Mouse (Mus musculus) myocyte (in vitro differentiated cells): ENCODE measurements around the gene Htr2a. TPM values are rescaled to one million over a fixed set of nuclear protein-coding genes. Genes with fewer than 3 reads are reported as not detected.

ENCODE experiments used
- H3K27me3 ChIP-seq: one replicate; pipeline ENCODE4 v1.6.1; 2011; ENCODE audit not compliant: control insufficient read depth, insufficient read depth, insufficient read length
- H3K36me3 ChIP-seq: one replicate; pipeline ENCODE4 v1.6.1; 2011; ENCODE audit not compliant: control insufficient read depth, insufficient read depth
- H3K4me2 ChIP-seq: one replicate; pipeline ENCODE4 v1.6.1; 2011; ENCODE audit warnings: low read depth, control low read depth
- H3K4me3 ChIP-seq: one replicate; pipeline ENCODE4 v1.5.1; 2011; ENCODE audit warnings: mild to moderate bottlenecking, control low read depth, moderate library complexity
- H3K79me2 ChIP-seq: one replicate; pipeline ENCODE4 v1.6.1; 2011; ENCODE audit not compliant: control insufficient read depth, insufficient read depth
- H3ac ChIP-seq: one replicate; pipeline ENCODE4 v1.6.1; 2011; ENCODE audit not compliant: control insufficient read depth, insufficient read length
- CEBPB ChIP-seq: IDR thresholded peaks from 2 replicates; pipeline ENCODE4 v1.6.1; 2011; ENCODE audit warnings: mild to moderate bottlenecking, moderate library complexity; ENCODE audit not compliant: poor library complexity, insufficient read depth, severe bottlenecking
- E2F4 ChIP-seq: IDR thresholded peaks from one replicate; pipeline ENCODE4 v1.6.1; 2011; ENCODE audit warnings: mild to moderate bottlenecking, control low read depth, moderate library complexity; ENCODE audit not compliant: insufficient read depth
- MAX ChIP-seq: IDR thresholded peaks from one replicate; pipeline ENCODE4 v1.6.1; 2011; ENCODE audit warnings: low read depth, mild to moderate bottlenecking, control low read depth
- MYOD1 ChIP-seq, 3 experiments: IDR thresholded peaks; one replicate each; pipeline ENCODE4 v1.6.1; 2011; ENCODE audit warnings: control low read depth in 2 of 3, low read depth in 2 of 3, mild to moderate bottlenecking in 2 of 3, moderate library complexity in 1 of 3; ENCODE audit not compliant: insufficient read length in 2 of 3, control insufficient read depth in 1 of 3
- MYOG ChIP-seq, 3 experiments: IDR thresholded peaks; one replicate each; pipeline ENCODE4 v1.6.1; 2011; ENCODE audit warnings: control low read depth in 2 of 3, low read depth in 2 of 3, mild to moderate bottlenecking in 2 of 3; ENCODE audit not compliant: insufficient read length in 2 of 3, control insufficient read depth in 1 of 3, insufficient read depth in 1 of 3
- POLR2A ChIP-seq: IDR thresholded peaks from one replicate; pipeline ENCODE4 v1.6.1; 2011; ENCODE audit warnings: low read depth, mild to moderate bottlenecking, control low read depth, moderate library complexity; ENCODE audit not compliant: insufficient read length
- POLR2AphosphoS2 ChIP-seq: IDR thresholded peaks from one replicate; pipeline ENCODE4 v1.6.1; 2011; ENCODE audit warnings: low read depth, control low read depth; ENCODE audit not compliant: insufficient read length
- REST ChIP-seq: IDR thresholded peaks from one replicate; pipeline ENCODE4 v1.6.1; 2011; ENCODE audit warnings: mild to moderate bottlenecking, control low read depth, moderate library complexity; ENCODE audit not compliant: insufficient read depth, insufficient read length
- SRF ChIP-seq: IDR thresholded peaks from one replicate; pipeline ENCODE4 v1.6.1; 2011; ENCODE audit warnings: low read depth; ENCODE audit not compliant: control insufficient read depth, insufficient read length
- TCF12 ChIP-seq: IDR thresholded peaks from one replicate; pipeline ENCODE4 v1.6.1; 2011; ENCODE audit warnings: mild to moderate bottlenecking, control low read depth; ENCODE audit not compliant: poor library complexity, insufficient read depth, severe bottlenecking
- TCF3 ChIP-seq: IDR thresholded peaks from one replicate; pipeline ENCODE4 v1.6.1; 2011; ENCODE audit warnings: low read depth, control low read depth; ENCODE audit not compliant: insufficient read length
- USF1 ChIP-seq: IDR thresholded peaks from one replicate; pipeline ENCODE4 v1.6.1; 2011; ENCODE audit warnings: low read depth, mild to moderate bottlenecking, control low read depth, moderate library complexity
- polyA plus RNA-seq: library from polyadenylated mRNA; unstranded; fragments of >200 nt; fragmentation: generic; extraction: Trizol; gene quantifications from one replicate; pipeline ENCODE4 v1.2.1, GENCODE M21; 2012; ENCODE audit warnings: missing spikeins

Htr2a gene
- not detected for polyA plus RNA-seq

DNA sequence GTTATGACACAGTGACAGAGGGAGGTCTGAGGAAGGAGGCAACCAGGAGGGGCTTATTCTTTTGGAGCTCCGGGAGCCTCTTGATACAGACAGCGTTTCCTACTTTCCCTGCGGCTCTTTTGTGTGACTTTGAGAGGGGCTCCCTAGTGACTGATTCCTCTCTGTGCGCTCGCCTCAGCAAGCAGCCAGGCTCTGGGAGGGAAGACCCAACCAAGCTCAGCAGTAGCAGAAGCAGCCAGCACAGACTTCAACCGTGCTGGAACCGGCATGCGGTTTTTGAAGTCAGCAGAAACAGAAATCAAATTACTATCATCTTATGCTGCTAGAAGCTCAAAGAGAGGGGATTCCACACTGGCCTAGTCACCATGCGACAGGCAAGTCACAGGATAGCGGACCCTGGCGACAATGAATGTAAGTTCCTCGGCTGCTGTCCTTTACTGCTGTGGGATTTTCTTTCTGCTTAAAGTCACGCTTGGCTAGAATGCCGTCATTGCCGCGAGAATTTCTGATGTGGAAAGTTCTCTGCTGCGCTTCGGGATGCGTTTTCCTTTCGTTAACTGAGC is at the start of gene Htr2a:
Htr2a (plus strand) TSS at position 22 of the 563 bp plus-strand sequence.
- Histone ChIP-seq H3K4me2 (peak within 1 kb of the TSS; percentile 52), H3K27me3 (peaks cover 6% of the 10 kb centered on the region), H3ac (no peak within 1 kb of the TSS), H3K79me2 (no peaks in the 10 kb centered on the region), H3K36me3 (no peaks in the 10 kb centered on the region), H3K4me3 (no peak within 1 kb of the TSS)
- TF ChIP-seq TCF3 (no peak), REST (no peak), SRF (no peak), POLR2AphosphoS2 (no peak), MYOD1 (IDR thresholded peaks at IDR 0.05; ENCODE audit: control insufficient read depth in 1 of 3, insufficient read length in 2 of 3, low read depth in 2 of 3) (no peak), USF1 (no peak)

DNA sequence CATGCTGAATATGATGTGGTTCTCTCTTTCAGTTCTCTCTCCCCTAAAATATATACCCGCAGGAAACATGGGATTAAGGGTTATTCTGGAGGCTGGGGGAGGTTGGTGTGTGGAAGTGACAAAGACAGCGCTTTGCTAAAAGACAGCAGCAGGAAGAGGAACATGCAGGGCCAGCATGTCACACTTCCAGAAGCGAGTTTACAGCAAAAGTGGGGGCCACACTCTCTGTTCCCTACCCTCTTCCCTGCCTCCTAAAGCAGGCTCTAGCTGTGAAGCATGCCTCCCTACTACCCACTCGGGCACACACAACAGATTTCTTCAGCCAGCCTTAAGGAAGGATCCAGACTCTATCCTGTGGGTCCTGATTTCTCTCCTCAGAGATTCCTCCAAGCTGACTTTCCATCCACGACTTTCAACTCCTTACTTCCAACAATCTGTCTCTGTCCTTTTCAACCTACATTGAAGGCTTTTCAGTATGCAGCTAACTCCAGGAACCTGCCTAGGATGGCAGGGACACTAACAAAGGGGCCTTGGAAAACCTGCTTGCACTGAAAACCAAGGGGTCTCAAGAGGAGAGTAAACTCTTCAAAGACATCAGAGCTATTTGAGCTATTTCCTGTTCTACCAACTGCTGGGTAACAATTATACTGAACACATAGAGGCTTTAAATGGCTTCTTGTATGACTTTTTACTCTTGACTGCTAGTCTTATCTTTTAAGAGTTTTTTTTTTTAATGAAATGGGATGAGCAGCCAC is 39.1 kb upstream of the Htr2a start:
- H3ac ChIP-seq, result no peak overlapping the region
- H3K79me2 ChIP-seq, result no peaks in the 10 kb centered on the region
- H3K27me3 ChIP-seq, result no peaks in the 10 kb centered on the region
- no peaks in the 10 kb centered on the region for H3K36me3 ChIP-seq
- no peak overlapping the region for H3K4me2 ChIP-seq
- no peak overlapping the region for H3K4me3 ChIP-seq
- TF ChIP-seq SRF, result no peak
- TF ChIP-seq E2F4, result no peak
- TF ChIP-seq POLR2A, result no peak

DNA sequence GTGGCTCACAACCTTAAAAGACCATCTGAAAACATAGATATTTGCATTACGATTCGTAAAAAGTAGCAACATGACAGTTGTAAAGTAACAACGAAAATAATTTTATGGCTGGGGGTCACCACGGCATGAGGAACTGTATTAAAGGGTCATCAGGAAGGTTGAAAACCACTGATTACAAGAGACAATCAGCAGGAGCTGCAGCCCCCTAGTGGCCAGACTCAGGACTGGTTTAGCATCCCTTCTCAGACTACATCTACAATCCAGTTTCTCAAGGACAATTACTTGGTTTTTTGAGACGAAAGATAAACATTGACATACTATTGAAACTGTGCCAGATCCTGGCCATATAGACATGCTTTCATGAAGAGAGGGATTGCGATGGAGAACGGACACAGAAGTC is 38.1 kb upstream of the Htr2a start:
- Histone ChIP-seq H3K79me2 (no peaks in the 10 kb centered on the region), H3ac (no peak overlapping the region), H3K4me2 (no peak overlapping the region), H3K4me3 (no peak overlapping the region), H3K27me3 (no peaks in the 10 kb centered on the region), H3K36me3 (no peaks in the 10 kb centered on the region)
- TF ChIP-seq TCF3, result no peak

DNA sequence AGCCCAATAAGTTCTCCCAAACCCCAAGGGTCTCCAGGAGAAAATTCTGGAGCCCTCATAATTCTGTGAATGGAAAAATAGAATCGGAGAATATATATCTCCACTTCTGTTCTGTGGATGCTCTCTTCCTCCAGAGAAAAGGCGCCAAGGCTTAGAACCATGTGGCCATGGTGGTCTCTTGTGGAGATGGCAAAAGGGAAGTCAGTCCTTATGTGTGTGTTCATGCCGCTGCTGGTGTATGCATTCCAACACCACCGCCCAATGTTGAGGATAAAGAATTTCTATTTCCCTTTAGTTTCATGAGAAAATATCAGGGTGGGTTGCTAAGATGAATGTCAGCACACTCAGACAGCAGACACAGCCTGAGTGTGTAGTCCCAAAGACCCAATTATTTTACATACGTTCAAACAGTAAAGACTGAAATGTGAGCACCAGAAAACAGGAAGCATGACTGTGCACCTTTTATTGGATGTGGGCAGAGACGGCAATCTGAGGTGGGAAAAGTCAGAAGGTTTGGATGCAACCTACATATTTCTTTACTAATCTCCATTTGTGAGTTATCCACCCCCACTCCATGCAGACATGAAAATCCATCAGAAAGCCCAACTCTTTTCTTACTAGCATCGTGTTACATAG is 37.4 kb upstream of the Htr2a start:
- H3K36me3 ChIP-seq, result no peaks in the 10 kb centered on the region
- TF ChIP-seq REST, result no peak
- no peak for TF ChIP-seq MAX
- TF ChIP-seq TCF3, result no peak
- no peak for TF ChIP-seq CEBPB
- no peak for TF ChIP-seq SRF
- no peak for TF ChIP-seq MYOG (IDR thresholded peaks at IDR 0.05; ENCODE audit: control insufficient read depth in 1 of 3, insufficient read depth in 1 of 3, insufficient read length in 2 of 3, low read depth in 2 of 3)
- TF ChIP-seq TCF12, result no peak
- no peak for TF ChIP-seq E2F4
- no peak for TF ChIP-seq USF1
- TF ChIP-seq POLR2A, result no peak
- TF ChIP-seq POLR2AphosphoS2, result no peak
- no peak for TF ChIP-seq MYOD1 (IDR thresholded peaks at IDR 0.05; ENCODE audit: control insufficient read depth in 1 of 3, insufficient read length in 2 of 3, low read depth in 2 of 3)
- no peak overlapping the region for H3K4me2 ChIP-seq
- H3K79me2 ChIP-seq, result no peaks in the 10 kb centered on the region
- H3ac ChIP-seq, result no peak overlapping the region
- H3K4me3 ChIP-seq, result no peak overlapping the region
- H3K27me3 ChIP-seq, result no peaks in the 10 kb centered on the region

DNA sequence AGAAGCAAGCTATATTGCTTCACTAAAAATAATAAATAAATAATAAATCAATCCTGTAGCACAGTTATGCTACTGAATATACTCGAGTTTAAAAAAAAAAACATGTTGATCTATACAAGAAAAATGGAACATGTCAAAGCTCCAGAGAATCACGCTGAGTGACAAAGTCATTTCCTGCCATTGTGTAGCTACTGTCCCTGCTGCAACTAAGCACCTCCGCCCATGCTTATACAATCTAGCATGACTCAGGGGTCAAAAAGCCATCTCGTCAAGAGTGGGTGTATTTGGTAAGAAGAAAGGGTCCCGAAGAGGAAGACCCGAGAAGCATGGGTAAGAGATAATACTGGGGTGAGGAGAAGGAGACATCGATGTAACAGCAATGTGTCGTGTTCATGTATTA is 29.3 kb upstream of the Htr2a start:
- no peak overlapping the region for H3K4me3 ChIP-seq
- H3ac ChIP-seq, result no peak overlapping the region
- no peaks in the 10 kb centered on the region for H3K79me2 ChIP-seq
- TF ChIP-seq CEBPB (no peak), USF1 (no peak), MYOG (IDR thresholded peaks at IDR 0.05; ENCODE audit: control insufficient read depth in 1 of 3, insufficient read depth in 1 of 3, insufficient read length in 2 of 3, low read depth in 2 of 3) (no peak), MYOD1 (IDR thresholded peaks at IDR 0.05; ENCODE audit: control insufficient read depth in 1 of 3, insufficient read length in 2 of 3, low read depth in 2 of 3) (no peak), POLR2A (no peak), POLR2AphosphoS2 (no peak)
- no peaks in the 10 kb centered on the region for H3K36me3 ChIP-seq
- H3K27me3 ChIP-seq, result no peaks in the 10 kb centered on the region
- no peak overlapping the region for H3K4me2 ChIP-seq
